Mouse (Mus musculus) frontal cortex, postnatal 14 days (tissue): ENCODE data around the gene Arpp21.

ENCODE experiments used
- DNase-seq, 2 experiments: peaks; one replicate each; pipeline ENCODE4 v3.0.0; 2022; ENCODE audit warnings: low spot score in 2 of 2

The Arpp21 gene

DNA sequence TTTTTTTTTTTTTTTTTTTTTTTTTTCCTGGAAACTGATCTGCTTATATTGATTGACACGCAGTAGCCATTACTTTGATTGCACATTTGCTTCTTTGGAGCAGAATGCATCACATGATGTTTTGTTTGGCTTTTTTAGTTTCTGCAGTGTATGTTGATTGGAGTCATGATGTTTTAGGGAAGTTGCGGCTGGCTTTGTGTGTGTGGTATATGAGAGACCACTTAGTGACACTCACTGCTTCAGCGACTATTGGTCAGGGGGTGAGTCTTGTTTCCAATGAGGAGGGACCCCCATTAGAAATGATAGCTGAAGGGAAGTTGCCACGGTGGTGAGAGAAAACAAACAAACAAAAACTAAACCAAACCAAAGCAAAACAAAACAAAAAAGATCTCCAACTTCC, 55.7 kb downstream of the Arpp21 start:
- DNase-seq: no peak

DNA sequence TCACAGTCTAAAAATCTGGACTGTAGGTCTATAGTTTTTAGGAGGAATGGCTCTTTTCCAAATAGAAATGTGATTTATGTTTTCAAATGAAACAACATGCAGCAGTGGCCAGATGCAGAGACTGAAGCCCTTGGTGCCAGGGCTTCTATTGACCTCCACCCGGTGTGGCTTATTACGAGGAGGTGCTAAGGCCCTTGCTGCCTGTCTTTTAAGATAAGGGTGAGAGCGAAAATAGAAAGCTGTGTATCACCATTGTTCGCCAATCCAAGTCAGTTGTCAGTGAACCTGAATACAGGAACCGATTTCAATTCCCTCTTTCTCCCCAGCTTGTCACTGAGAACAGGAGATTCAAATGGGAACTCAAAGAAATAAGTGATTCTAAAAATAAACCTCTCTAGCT, 57.3 kb downstream of the Arpp21 start:
- DNase-seq: no peak

DNA sequence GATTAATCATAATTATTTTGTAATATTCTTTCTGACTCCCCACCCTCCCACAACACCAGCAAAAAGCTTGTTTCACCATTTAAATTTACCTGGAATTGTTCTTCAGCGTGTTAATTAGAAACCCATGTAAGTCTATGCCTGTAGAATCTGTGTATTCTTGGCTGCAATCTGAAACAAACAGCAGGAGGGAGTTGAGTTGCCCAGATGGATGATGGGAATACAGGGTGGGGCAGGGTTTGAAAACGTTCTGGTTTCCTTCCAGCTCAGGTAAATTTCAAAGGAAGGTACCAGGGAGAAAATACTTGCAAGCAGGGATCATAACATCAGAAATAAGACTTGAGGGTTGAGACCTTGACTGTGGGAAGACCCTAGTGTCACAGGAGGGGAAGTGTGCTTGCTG, 58.2 kb downstream of the Arpp21 start:
- DNase-seq: no peak

DNA sequence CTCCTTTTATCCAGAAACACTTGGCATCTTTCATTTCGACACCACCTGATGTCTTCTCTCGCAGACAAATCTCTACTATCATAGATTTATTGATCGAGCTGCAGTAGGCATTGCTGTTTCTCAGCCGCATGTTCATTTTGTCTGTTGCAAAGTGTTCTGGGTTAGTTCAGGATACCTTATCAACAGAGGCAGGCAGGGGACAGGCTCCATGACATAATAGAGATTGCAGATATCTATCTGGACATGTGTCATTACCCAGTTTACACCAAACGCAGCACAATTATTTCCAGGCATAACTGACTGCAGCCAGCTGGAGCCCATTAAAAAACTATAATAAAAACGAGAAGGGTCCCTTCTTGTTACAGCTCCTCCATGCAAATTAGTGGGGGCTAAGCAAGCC, 59.4 kb downstream of the Arpp21 start:
- no peak for DNase-seq

DNA sequence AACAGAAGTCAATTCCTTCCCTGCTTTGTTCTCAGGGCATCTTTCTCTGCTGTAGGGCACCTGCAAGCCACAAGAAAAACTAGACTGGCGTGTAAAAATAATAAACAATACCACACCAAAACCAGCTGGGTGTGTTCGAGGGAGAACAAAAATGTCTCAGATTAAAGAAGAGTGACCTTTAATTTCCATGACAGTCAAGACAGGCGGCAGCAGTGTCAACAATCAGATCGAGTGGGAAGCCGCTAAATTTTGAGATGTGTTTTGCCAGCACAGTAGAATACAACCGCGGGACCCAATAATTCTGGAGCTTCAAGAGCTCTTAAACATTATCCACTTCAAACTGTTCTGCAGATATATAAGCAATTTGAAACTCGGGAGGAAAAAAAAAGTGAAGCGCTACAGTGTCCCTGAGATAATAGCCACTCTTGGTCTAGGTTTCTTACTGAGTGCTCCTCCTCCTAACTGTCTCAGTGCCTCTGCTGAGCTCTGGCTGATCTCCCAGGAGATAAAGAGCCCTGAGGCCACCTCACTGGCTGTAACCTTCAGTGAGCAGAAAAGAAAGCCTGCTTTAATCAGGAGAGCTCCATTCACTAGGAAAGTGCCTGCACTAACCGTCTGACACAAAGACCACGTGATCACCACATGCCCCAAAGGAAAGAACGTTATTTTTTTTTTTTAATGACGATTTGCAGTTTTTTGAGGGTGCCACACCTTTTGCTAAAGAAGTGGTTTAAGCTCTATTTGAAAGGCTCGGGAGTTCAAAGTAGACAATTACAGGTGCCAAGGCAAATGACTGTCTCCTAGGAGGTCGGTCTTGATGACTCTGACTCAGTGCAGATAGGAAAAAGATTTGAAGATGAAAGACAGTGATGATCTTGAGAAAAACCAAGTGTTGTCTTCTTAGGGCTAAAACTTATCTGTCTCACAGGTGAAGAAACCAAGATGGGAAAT, 61.1 kb downstream of the Arpp21 start:
- no peak for DNase-seq

DNA sequence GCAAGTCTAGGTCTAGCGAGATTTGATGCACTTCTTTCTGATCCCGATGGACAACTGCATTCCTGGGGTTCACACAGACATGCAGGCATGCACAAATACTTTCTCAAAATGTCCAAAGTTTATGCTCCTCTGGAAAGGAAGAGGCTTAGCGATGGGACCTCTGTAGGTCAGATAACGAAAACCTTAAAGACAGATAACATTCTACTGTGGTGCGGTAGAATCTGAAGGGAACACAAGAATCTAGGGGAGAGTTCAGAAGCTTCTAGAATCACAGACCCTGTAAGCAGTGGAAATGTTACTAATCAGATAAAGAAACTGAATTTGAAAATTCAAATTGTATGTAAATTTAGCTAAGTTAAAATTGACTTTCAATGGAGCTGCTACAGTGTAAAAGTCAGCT, 62.0 kb downstream of the Arpp21 start:
- DNase-seq: no peak

DNA sequence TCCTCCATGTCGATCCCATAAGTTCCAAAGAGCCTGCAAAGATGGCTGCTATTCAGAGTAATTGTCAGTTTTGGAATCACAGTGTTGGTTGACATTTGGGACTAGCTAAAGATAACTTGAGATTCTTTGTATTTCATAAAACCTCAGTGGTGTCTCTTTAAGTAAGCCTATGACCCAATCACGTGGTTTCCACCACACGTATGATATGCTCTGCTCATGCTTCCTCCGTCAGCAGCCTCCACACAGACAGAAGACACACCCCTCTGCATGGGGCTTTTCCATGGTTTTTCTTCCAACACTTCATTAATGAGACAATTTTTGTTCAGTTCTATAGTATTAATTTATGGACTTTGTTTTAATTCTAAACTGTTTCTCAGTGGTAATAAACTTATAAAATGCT, 71.1 kb downstream of the Arpp21 start:
- DNase-seq: no peak

DNA sequence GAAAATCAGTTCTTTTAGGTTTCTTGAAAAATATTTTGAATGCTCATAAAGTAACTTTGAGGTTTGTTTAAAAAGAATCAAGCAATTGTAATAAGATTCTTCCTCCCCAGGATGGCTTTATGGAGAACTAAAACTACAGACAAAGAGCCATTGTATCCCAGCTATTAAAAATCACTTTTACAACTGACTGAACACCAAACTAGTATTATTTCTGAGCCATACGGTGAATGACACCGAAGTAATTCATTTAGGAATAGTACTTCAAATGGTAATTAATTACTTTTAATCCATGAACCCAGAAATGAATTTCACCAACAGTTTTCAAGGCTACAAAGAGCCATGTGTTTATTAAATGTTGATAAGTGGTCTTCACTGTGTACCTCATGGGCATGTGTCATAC, 74.8 kb downstream of the Arpp21 start:
- DNase-seq: no peak

DNA sequence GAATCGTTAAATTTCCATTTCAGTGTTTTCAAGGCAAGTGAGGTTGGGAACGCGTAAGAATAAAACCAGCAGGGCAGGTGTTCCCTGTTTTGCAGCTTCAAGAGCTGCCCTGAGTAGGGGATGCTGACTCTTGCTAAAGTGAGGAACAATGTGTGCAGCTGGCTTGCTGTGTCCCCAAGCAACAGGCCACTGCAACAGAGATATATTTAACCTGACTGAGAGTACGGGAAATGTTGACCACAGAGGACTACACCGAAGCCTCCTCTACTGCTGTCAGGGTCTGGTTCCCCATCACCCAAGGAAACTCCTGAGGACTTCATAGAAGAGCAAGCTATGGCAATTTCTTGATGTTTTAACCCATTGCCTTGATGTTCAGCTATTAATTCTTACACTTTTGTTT, 81.8 kb downstream of the Arpp21 start:
- no peak for DNase-seq

DNA sequence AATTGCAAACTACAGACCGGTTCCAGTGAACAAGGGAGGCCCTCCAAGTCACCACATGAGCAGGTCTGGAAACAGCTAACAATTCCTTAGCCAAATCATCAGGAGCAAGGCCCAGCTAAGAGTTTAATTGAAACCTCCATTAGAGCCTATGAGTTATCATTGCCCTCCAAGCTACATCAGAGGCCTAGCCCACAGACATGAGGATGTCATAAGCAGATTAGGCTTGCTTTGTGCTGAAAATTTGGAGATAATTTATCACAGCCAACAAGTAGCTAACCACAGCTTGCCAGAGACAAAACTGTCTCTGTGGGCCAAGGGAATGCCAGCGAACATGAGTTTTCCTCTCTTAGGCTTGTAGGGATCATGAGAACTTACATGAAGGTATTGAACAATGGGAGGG, 83.0 kb downstream of the Arpp21 start:
- no peak for DNase-seq

DNA sequence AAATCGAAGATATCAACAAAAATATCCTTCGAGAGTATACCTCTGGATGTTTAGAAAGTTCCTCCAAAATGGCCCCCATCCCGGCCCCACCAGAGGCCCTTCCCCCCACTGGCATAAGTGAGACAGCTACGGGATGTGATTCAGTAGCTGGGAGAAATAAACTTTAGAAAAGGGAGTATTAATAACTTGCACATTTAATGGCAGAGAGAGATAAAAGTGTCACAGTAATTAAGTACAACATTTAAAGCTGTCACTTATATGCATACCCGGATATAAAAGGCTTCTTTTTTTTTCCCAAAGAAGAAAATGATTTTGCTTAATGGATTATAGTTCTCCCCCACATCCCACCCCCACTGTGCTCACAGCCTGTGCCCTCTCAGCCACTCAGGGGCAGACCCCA, 84.6 kb downstream of the Arpp21 start:
- no peak for DNase-seq

DNA sequence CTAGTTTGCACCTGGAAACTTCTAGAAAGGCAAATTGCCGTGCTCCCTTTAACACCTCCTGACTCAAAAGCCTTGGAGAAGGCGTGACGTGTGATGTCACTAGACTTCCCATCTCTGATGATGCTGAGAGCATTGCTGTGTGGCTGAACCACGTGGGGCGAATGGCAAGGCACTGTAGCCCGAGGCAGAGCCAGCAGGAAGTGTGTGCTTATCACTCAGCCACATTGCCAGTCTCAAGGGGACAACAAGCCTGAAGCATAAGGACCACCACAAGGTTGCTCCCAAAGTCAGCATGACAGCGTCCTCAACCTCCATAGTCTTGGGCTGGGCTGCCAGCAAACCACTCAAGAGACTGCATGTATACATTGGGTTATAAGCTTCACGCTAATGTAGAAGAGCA, 95.1 kb downstream of the Arpp21 start:
- no peak for DNase-seq

DNA sequence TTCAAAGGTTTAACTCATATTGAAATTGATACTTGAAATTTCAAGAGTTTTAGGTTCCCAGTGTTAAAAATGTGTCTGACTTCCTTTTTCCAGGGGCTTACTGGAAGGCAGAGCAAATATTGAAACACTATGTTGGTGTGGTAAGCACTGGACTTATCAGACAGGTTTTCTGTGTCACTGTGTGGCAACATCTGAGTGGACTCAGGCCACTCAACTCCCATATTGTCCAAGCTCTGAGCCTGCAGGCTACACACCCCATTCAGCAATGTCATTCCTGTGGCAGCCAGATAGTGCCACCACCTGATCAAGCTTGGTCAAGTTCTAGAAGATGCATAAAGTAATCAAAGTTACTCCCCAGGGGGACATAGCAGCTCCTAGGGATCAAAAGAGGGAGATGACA, 97.9 kb downstream of the Arpp21 start:
- no peak for DNase-seq

DNA sequence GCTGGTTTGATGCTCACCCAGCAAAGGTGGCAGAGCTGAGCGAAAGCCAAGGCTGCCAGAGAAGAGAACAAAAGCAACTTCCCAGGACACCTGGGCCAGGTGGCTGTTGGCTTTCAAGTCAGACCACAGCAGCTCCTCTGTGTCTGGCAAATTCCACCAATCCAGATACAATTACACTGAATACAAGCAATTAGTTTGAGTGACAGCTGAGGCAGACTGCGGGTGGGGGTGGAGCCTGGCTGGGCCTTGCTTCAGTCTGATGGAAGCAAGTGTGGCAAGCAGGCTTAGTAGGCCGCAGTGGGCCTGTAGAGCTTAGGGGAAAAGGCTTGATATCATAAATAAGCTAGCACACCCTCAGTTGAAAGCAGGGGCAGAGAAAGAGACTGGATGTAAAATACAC, 104.9 kb downstream of the Arpp21 start:
- no peak for DNase-seq

DNA sequence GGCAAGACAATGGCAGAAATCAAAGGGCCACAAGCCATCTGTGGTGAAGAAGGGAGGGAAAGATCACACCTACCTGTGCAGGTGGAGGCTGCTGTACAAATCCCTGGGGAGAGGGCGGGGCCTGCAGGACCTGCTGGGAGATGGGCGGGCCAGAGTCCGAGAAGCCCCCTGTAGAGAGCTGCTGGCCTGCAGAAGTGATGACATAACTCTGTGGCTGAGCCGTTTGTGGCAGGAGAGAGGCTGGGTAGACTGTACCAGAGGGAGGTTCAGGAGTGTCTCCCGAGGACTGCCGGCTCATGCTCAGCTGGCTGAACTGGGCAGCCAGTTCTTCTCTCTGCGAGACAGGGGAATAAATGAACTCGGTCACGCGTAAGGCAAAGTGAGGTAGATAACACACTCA, 111.1 kb downstream of the Arpp21 start:
- no peak for DNase-seq

DNA sequence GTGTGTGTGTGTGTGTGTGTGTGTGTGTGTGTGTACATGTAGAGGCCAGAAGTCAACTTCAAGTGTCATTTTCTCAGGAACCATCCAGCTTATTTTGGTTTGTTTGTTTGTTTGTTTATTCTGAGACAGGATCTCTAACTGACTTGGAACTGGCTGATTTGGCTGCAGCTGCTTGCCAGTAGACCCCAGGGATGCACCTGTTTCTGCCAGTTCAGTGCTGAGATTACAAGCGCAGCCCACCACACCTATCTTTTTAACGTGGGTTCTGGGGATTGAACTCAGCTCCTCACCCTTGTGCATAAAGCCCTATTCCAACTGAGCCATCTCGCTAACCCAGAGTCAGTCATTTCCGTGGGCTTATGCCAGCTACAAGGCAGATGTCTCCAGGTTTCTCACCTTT, 111.6 kb downstream of the Arpp21 start:
- no peak for DNase-seq

DNA sequence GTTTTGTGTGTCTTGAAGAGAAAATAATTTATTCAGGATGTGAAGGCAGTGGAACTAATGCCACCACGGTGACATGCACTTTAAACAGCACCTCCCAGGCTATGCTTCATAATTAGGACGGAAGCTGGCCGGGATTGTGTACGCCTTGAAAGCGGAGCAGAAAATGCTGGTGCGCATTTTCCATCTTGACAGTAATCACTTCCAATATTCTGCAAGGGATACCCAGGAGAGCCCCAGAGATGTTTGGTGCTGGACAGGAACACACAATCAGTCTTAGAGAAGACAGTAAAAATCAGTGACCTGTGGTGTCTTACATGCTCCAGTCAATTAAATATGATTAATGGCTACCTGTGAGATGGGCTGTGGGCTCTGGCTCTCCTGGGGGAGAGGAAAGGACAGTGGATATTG, 112.3 kb downstream of the Arpp21 start:
- DNase-seq: no peak

DNA sequence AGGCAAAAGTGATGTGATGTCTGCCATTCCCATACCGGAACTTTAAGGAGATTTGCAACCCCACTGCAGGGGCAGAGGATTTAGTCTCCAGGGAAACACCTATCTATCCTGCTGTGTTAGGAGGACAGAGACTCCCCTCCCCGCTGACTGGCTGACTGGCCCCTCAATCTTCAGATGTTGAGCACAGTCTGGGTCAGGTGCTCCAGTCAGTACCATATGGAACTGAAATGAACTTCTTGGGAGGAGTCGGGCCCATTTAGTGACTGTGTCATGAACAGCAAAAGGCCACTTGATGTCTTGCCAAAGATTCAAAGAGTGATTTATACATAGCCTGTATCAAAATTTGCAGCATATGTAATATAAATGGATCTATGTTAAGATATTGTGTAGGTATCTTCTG, 116.2 kb downstream of the Arpp21 start:
- no peak for DNase-seq

DNA sequence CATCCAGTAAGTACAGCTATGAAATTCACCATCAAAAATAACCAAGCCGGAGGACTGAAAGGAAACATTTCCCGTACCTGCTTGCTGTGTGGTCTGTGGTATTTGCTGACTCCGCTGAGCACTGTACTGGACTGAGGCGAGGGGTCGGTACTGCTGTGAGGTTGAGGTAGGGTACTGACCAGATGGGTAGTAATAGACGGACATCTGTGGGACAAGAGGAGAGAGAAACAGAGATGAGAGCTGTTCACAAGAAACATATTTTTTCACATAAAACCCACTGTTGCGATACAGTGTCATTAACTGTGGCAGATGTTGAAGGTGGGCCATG, 116.7 kb downstream of the Arpp21 start:
- DNase-seq: no peak

DNA sequence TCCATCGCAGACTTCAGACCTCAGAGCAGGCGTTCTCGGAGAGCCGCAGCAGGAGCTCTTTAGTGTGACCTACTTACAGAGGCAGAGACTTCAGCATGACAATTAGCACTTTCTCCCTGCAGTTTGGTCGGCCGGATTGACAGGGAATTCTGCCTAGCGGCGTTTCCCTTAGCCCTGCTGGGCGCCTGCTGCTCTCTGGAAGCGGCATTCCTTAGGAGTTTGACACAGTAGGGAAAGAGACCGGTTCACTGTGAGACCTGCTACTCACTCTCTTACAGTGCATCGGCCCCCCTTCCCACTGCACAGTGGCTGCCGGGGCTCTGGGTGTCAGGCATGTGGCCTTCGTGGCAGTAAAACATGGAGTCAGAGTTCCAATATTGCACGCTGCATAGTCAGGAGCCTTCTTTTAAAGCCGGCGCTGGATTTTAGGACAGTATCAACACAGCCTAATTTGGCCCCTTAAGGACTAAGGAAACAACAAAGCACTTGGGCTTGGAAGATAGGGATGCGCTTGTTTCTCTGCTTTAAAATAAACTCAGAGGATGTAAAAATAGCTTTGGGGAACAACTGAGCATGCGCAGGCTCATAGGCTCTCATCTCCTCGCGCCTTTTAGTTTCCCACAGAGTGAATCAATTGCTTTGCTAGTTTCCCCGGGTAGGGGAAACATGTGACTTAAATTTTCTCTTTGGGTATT, 117.2 kb downstream of the Arpp21 start:
- no peak for DNase-seq

DNA sequence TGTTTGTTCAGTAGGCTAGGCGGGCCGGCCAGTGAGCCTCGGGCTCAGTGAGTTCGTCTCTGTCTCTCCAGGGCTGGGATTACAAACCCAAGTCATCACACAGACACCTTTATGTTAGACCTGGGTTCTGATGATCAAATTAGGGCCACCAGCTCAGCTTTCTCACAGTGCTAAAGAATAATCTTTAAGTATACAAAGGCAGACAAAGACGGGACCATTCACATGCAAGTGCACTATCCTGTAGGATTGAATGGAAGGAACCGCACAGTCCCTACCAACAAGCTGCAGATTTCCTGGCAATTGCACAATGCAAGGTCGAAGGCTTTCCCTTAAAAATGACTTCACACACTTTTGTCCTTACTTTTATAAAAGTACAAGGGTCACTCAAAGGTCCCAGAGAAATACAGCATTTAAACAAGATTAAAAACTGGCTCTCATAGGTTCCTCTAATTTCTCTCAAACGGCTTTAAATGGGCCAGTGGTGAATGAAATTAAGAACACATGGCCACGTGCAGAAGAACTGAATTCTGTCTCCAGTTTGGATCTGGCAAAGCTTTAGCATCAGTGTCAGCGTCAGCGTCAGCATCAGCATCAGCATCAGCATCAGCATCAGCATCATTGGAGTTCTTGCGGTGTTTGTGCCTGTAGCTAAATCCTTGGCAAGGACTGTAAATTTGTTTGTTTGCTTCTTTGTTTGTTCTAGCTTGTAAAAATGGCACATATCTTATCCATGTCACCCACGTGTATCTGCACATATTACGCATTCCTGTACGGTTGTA, 117.9 kb downstream of the Arpp21 start:
- DNase-seq: no peak

DNA sequence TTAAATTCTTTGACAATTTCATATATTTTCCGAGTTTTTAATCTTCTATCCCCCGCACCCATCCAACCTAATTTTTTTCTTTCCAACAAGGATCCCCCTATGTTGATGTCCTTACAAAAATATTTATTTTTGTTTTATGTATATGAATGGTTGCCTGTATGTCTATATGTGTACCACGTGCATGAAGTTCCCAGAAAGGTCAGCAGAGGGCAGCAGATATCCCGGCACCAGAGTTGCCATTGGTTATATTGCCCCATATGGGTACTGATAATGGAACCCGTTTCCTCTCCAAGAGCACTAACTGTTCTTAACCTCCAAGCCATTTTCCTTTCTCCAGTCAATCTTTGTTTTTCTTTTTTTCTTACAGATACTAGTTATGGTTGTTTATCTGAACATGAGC, 124.1 kb downstream of the Arpp21 start:
- DNase-seq: no peak

DNA sequence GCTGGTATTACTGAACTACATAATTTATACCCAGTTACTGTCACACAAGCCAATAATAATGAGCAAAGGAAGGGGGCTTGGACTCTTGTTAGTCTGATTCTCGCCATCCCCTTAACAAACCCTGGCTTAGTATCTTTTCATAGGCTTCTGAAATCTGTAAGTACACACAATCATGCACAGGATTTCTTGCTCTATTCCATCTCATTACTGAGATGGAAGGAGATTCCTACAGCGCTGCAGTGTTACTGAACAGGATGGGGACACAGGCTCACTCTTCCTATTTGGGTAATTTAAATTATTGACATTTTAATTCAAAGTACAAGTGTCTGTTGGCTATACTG, 132.9 kb downstream of the Arpp21 start:
- no peak for DNase-seq
